Mouse (Mus musculus): Measurements from ENCODE around the gene Gmpr. TPM values are rescaled to one million over a fixed set of nuclear protein-coding genes. Genes with fewer than 3 reads are reported as not detected.

Gmpr gene
- polyA plus RNA-seq, 1 experiment from 2014 or later, result 40.7 TPM

GRCm38 (mm10) chr13:45493846-45494245 is 13.4 kb upstream of the Gmpr start:
- H3K4me3 ChIP-seq (ENCODE audit: low read length), result peak overlapping the region; percentile 27
- no peak overlapping the region for H3K27ac ChIP-seq (ENCODE audit: low read depth, low read length)
- H3K27me3 ChIP-seq (replicated peaks; ENCODE audit: control insufficient read depth, insufficient read depth, low read length), result no peaks in the 10 kb centered on the region
- H3K9me3 ChIP-seq (ENCODE audit: control insufficient read depth, low read length), result no peaks in the 10 kb centered on the region
- 41% methylated on average over 10 of the region's 10 CpGs for WGBS
- no peaks in the 10 kb centered on the region for H3K36me3 ChIP-seq (ENCODE audit: control insufficient read depth, insufficient read depth, low read length)
- ATAC-seq, result peak; percentile 37; the same call in 1 of the 2 replicates
- no peaks in the 10 kb centered on the region for H3K4me1 ChIP-seq (ENCODE audit: control insufficient read depth, insufficient read depth, low read depth, low read length)
- peak overlapping the region; percentile 47 for H3K4me2 ChIP-seq (ENCODE audit: low read length)
- no peak overlapping the region; the same call in 1 of the 2 replicates for H3K9ac ChIP-seq (ENCODE audit: low read depth, low read length)

DNA sequence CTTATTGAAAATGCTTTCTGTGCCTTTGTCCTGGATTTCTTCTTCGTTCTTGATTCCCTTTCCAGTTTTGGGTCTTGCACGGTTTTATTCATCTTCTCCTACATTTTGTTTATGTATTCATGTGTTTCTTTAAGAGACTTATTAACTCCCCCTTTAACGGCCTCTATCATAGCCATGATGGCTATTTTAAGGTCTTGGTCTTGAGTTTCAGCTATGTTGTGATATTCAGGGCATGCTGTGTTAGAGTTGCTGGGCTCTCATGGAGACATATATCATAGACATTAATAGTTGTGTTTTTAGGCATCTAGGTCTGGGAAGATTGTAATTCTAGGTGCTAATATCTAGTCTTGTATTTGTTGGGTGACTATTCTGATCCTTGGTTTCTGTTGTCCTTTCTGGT is 8.6 kb upstream of the Gmpr start:
- ATAC-seq, result no peak
- WGBS, result 81% methylated on average over 3 of the region's 3 CpGs

GRCm38 (mm10) chr13:45499391-45499790 is 7.9 kb upstream of the Gmpr start:
- ATAC-seq, result no peak
- Histone ChIP-seq H3K36me3 (ENCODE audit: control insufficient read depth, insufficient read depth, low read length) (no peaks in the 10 kb centered on the region), H3K4me3 (ENCODE audit: low read length) (no peak overlapping the region), H3K27ac (ENCODE audit: low read depth, low read length) (no peak overlapping the region), H3K27me3 (replicated peaks; ENCODE audit: control insufficient read depth, insufficient read depth, low read length) (no peaks in the 10 kb centered on the region), H3K4me2 (ENCODE audit: low read length) (no peak overlapping the region), H3K4me1 (ENCODE audit: control insufficient read depth, insufficient read depth, low read depth, low read length) (no peaks in the 10 kb centered on the region), H3K9ac (ENCODE audit: low read depth, low read length) (no peak overlapping the region), H3K9me3 (ENCODE audit: control insufficient read depth, low read length) (no peaks in the 10 kb centered on the region)
- WGBS, result 89% methylated on average over 3 of the region's 3 CpGs

More for the DNA sequence above, 8.6 kb upstream of the Gmpr start:
- H3K27ac ChIP-seq (ENCODE audit: low read depth, low read length), result no peak overlapping the region
- no peak overlapping the region for H3K4me2 ChIP-seq (ENCODE audit: low read length)
- H3K9ac ChIP-seq (ENCODE audit: low read depth, low read length), result no peak overlapping the region
- no peak overlapping the region for H3K4me3 ChIP-seq (ENCODE audit: low read length)
- H3K9me3 ChIP-seq (ENCODE audit: control insufficient read depth, low read length), result no peaks in the 10 kb centered on the region
- no peaks in the 10 kb centered on the region for H3K36me3 ChIP-seq (ENCODE audit: control insufficient read depth, insufficient read depth, low read length)
- H3K4me1 ChIP-seq (ENCODE audit: control insufficient read depth, insufficient read depth, low read depth, low read length), result no peaks in the 10 kb centered on the region
- H3K27me3 ChIP-seq (replicated peaks; ENCODE audit: control insufficient read depth, insufficient read depth, low read length), result no peaks in the 10 kb centered on the region

DNA sequence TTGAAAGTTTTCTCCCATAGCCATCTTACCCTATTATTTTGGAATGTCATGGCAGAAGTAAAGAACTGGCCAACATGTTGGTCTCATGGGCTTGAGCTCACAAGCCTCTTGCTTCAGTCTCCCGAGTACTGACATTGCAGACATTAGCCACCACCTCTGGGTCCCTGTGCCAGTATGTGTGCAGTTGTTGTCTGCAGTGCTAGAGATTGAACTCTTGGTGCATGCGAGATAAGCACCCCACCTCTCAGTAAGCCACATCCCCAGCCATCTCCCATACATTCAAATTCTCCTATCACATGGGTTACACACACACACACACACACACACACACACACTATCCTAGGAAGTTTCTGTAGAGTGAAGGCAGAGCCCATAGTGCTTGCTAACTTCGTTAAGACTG is 7.3 kb upstream of the Gmpr start:
- H3K27me3 ChIP-seq (replicated peaks; ENCODE audit: control insufficient read depth, insufficient read depth, low read length), result no peaks in the 10 kb centered on the region
- H3K36me3 ChIP-seq (ENCODE audit: control insufficient read depth, insufficient read depth, low read length), result no peaks in the 10 kb centered on the region
- 91% methylated on average over 3 of the region's 3 CpGs for WGBS
- H3K9ac ChIP-seq (ENCODE audit: low read depth, low read length), result no peak overlapping the region
- no peak overlapping the region for H3K27ac ChIP-seq (ENCODE audit: low read depth, low read length)
- no peaks in the 10 kb centered on the region for H3K9me3 ChIP-seq (ENCODE audit: control insufficient read depth, low read length)
- no peak overlapping the region for H3K4me3 ChIP-seq (ENCODE audit: low read length)
- H3K4me1 ChIP-seq (ENCODE audit: control insufficient read depth, insufficient read depth, low read depth, low read length), result no peaks in the 10 kb centered on the region
- no peak for ATAC-seq
- no peak overlapping the region for H3K4me2 ChIP-seq (ENCODE audit: low read length)

GRCm38 (mm10) chr13:45502791-45503190 is 4.5 kb upstream of the Gmpr start:
- Histone ChIP-seq H3K36me3 (ENCODE audit: control insufficient read depth, insufficient read depth, low read length) (no peaks in the 10 kb centered on the region), H3K9ac (ENCODE audit: low read depth, low read length) (no peak overlapping the region), H3K4me2 (ENCODE audit: low read length) (no peak overlapping the region), H3K4me3 (ENCODE audit: low read length) (no peak overlapping the region), H3K9me3 (ENCODE audit: control insufficient read depth, low read length) (no peaks in the 10 kb centered on the region), H3K4me1 (ENCODE audit: control insufficient read depth, insufficient read depth, low read depth, low read length) (no peaks in the 10 kb centered on the region), H3K27me3 (replicated peaks; ENCODE audit: control insufficient read depth, insufficient read depth, low read length) (no peaks in the 10 kb centered on the region), H3K27ac (ENCODE audit: low read depth, low read length) (no peak overlapping the region)
- WGBS, result 94% methylated on average over 5 of the region's 5 CpGs
- ATAC-seq, result no peak

GRCm38 (mm10) chr13:45505546-45505945 is 1.7 kb upstream of the Gmpr start:
- ATAC-seq, result no peak
- no peaks in the 10 kb centered on the region for H3K36me3 ChIP-seq (ENCODE audit: control insufficient read depth, insufficient read depth, low read length)
- no peak overlapping the region for H3K4me2 ChIP-seq (ENCODE audit: low read length)
- 96% methylated on average over 3 of the region's 3 CpGs for WGBS
- no peaks in the 10 kb centered on the region for H3K9me3 ChIP-seq (ENCODE audit: control insufficient read depth, low read length)
- H3K9ac ChIP-seq (ENCODE audit: low read depth, low read length), result no peak overlapping the region
- H3K27me3 ChIP-seq (replicated peaks; ENCODE audit: control insufficient read depth, insufficient read depth, low read length), result no peaks in the 10 kb centered on the region
- H3K4me1 ChIP-seq (ENCODE audit: control insufficient read depth, insufficient read depth, low read depth, low read length), result peaks cover 5% of the 10 kb centered on the region; the same call in 1 of the 2 replicates
- no peak overlapping the region for H3K27ac ChIP-seq (ENCODE audit: low read depth, low read length)
- no peak overlapping the region for H3K4me3 ChIP-seq (ENCODE audit: low read length)

DNA sequence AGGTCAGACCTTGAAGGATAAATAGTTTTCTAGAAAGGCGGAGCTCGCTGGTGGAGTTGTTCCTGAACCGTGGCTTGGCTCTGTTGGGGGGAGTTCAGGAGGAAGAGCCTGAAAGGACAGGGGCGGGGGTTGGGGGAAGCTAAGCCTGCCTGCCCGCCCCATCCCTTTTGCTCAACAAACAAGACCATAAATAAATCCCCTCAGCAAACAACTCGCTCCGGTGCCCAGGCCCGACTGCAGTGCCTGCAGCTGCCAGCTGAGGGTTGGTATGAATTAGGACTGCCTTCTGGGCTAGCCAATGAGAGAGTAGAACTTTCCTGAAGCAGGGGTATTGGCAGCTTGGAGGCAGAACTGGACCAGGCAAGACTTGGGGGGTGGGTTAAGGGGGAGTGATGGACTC is 1.3 kb downstream of the Gmpr start:
- Histone ChIP-seq H3K4me3 (ENCODE audit: low read length) (peak overlapping the region; percentile 67), H3K4me1 (ENCODE audit: control insufficient read depth, insufficient read depth, low read depth, low read length) (peaks cover 5% of the 10 kb centered on the region; the same call in 1 of the 2 replicates), H3K9me3 (ENCODE audit: control insufficient read depth, low read length) (no peaks in the 10 kb centered on the region), H3K36me3 (ENCODE audit: control insufficient read depth, insufficient read depth, low read length) (no peaks in the 10 kb centered on the region), H3K9ac (ENCODE audit: low read depth, low read length) (peak overlapping the region; percentile 74), H3K27ac (ENCODE audit: low read depth, low read length) (no peak overlapping the region; the same call in 1 of the 2 replicates), H3K4me2 (ENCODE audit: low read length) (peak overlapping the region; percentile 91), H3K27me3 (replicated peaks; ENCODE audit: control insufficient read depth, insufficient read depth, low read length) (no peaks in the 10 kb centered on the region)
- ATAC-seq, result peak; percentile 74
- 1% methylated on average over 8 of the region's 8 CpGs for WGBS

GRCm38 (mm10) chr13:45509366-45509765 is 2.1 kb downstream of the Gmpr start:
- no peak overlapping the region for H3K4me2 ChIP-seq (ENCODE audit: low read length)
- no peak for ATAC-seq

GRCm38 (mm10) chr13:45511706-45512435 is 4.6 kb downstream of the Gmpr start:
- Histone ChIP-seq H3K4me3 (ENCODE audit: low read length) (no peak overlapping the region), H3K27ac (ENCODE audit: low read depth, low read length) (no peak overlapping the region), H3K36me3 (ENCODE audit: control insufficient read depth, insufficient read depth, low read length) (no peaks in the 10 kb centered on the region), H3K4me2 (ENCODE audit: low read length) (no peak overlapping the region), H3K9ac (ENCODE audit: low read depth, low read length) (no peak overlapping the region), H3K9me3 (ENCODE audit: control insufficient read depth, low read length) (no peaks in the 10 kb centered on the region), H3K4me1 (ENCODE audit: control insufficient read depth, insufficient read depth, low read depth, low read length) (peaks cover 17% of the 10 kb centered on the region), H3K27me3 (replicated peaks; ENCODE audit: control insufficient read depth, insufficient read depth, low read length) (no peaks in the 10 kb centered on the region)
- WGBS, result 84% methylated on average over 6 of the region's 6 CpGs
- ATAC-seq, result no peak

More at GRCm38 (mm10) chr13:45509366-45509765, 2.1 kb downstream of the Gmpr start:
- Histone ChIP-seq H3K9ac (ENCODE audit: low read depth, low read length) (no peak overlapping the region), H3K4me3 (ENCODE audit: low read length) (no peak overlapping the region), H3K36me3 (ENCODE audit: control insufficient read depth, insufficient read depth, low read length) (no peaks in the 10 kb centered on the region), H3K9me3 (ENCODE audit: control insufficient read depth, low read length) (no peaks in the 10 kb centered on the region), H3K4me1 (ENCODE audit: control insufficient read depth, insufficient read depth, low read depth, low read length) (peaks cover 5% of the 10 kb centered on the region; the same call in 1 of the 2 replicates), H3K27me3 (replicated peaks; ENCODE audit: control insufficient read depth, insufficient read depth, low read length) (no peaks in the 10 kb centered on the region), H3K27ac (ENCODE audit: low read depth, low read length) (no peak overlapping the region)
- WGBS, result 58% methylated on average over 6 of the region's 6 CpGs
